Mouse (Mus musculus) heart, embryonic 11.5 days (tissue): ENCODE data around the gene Ddr2. TPM values are rescaled to one million over a fixed set of nuclear protein-coding genes. Genes with fewer than 3 reads are reported as not detected.

Experiments
- ATAC-seq: fragments of 200-750 bp; cut with Nextera tagmentation; replicated peaks from 2 replicates; pipeline ENCODE4 v1.8.0; 2017; ENCODE audit warnings: moderate library complexity; ENCODE audit not compliant: insufficient number of reproducible peaks, low FRiP score, low TSS enrichment
- H3K27ac ChIP-seq: fragments of 300-500 bp; sonication (generic); 2 replicates; pipeline ENCODE4 v1.5.1; 2014; ENCODE audit warnings: mild to moderate bottlenecking, low read depth, low read length
- H3K27me3 ChIP-seq: fragments of 300-500 bp; sonication (generic); 2 replicates; pipeline ENCODE4 v1.6.1; 2014; ENCODE audit warnings: mild to moderate bottlenecking, low read length, mixed read lengths; ENCODE audit not compliant: control insufficient read depth, insufficient read depth
- H3K36me3 ChIP-seq: fragments of 300-500 bp; sonication (generic); 2 replicates; pipeline ENCODE4 v1.6.1; 2014; ENCODE audit warnings: mild to moderate bottlenecking, low read length, moderate library complexity, mixed read lengths; ENCODE audit not compliant: control insufficient read depth, insufficient read depth
- H3K4me1 ChIP-seq: fragments of 300-500 bp; sonication (generic); 2 replicates; pipeline ENCODE4 v1.6.1; 2014; ENCODE audit warnings: low read length; ENCODE audit not compliant: control insufficient read depth, insufficient read depth
- H3K4me2 ChIP-seq: fragments of 300-500 bp; sonication (generic); 2 replicates; pipeline ENCODE4 v1.6.1; 2014; ENCODE audit warnings: mild to moderate bottlenecking, moderate library complexity
- H3K4me3 ChIP-seq: fragments of 300-500 bp; sonication (generic); 2 replicates; pipeline ENCODE4 v1.5.1; 2014; ENCODE audit warnings: low read depth, low read length
- H3K9ac ChIP-seq: fragments of 300-500 bp; sonication (generic); 2 replicates; pipeline ENCODE4 v1.6.1; 2014; ENCODE audit warnings: mild to moderate bottlenecking, low read depth, low read length, moderate library complexity
- H3K9me3 ChIP-seq: fragments of 300-500 bp; sonication (generic); replicated peaks from 2 replicates; pipeline ENCODE4 v1.6.1; 2016; ENCODE audit warnings: low read length; ENCODE audit not compliant: control insufficient read depth
- WGBS: fragments of 180-500 bp; shearing (Covaris S2); extraction: QIAGEN DNeasy Blood & Tissue Kit; methylation state at CpG from one replicate; pipeline ENCODE4 v1.1.7; 2014; ENCODE audit not compliant: insufficient replicate concordance; 5-methylcytosine and 5-hydroxymethylcytosine counted together
- polyA plus RNA-seq: library from polyadenylated mRNA; unstranded; fragments of >200 nt; fragmentation: Nextera tagmentation; extraction: Ambion mirVana; gene quantifications from 2 replicates; pipeline ENCODE4 v1.2.1, GENCODE M21; 2014

Ddr2 gene
- polyA plus RNA-seq, 1 experiment from 2014 or later, result 10.7 TPM

- Histone ChIP-seq H3K27ac (no peak overlapping the region), H3K27me3 (no peaks in the 10 kb centered on the region), H3K4me2 (no peak overlapping the region), H3K4me1 (peaks cover 6% of the 10 kb centered on the region; the same call in 1 of the 2 replicates), H3K36me3 (peaks cover 9% of the 10 kb centered on the region), H3K9ac (no peak overlapping the region), H3K4me3 (no peak overlapping the region), H3K9me3 (no peaks in the 10 kb centered on the region)
- no peak for ATAC-seq
- WGBS, result 51% methylated on average over 6 of the region's 6 CpGs
Measured at GRCm38 (mm10) chr1:170148536-170148935, 38.0 kb upstream of the Ddr2 start.

GRCm38 (mm10) chr1:170147651-170148448 lies 37.3 kb upstream of the Ddr2 start:
- H3K4me2 ChIP-seq, result no peak overlapping the region
- ATAC-seq, result no peak
- no peak overlapping the region for H3K27ac ChIP-seq
- peaks cover 11% of the 10 kb centered on the region for H3K36me3 ChIP-seq
- no peak overlapping the region for H3K9ac ChIP-seq
- no peaks in the 10 kb centered on the region for H3K9me3 ChIP-seq
- H3K4me1 ChIP-seq, result peaks cover 6% of the 10 kb centered on the region; the same call in 1 of the 2 replicates
- WGBS, result 79% methylated on average over 9 of the region's 9 CpGs
- H3K4me3 ChIP-seq, result no peak overlapping the region
- no peaks in the 10 kb centered on the region for H3K27me3 ChIP-seq

- H3K36me3 ChIP-seq, result peaks cover 11% of the 10 kb centered on the region
- no peak overlapping the region for H3K9ac ChIP-seq
- no peaks in the 10 kb centered on the region for H3K27me3 ChIP-seq
- no peak overlapping the region for H3K4me2 ChIP-seq
- H3K27ac ChIP-seq, result no peak overlapping the region
- H3K9me3 ChIP-seq, result no peaks in the 10 kb centered on the region
- no peak for ATAC-seq
- 89% methylated on average over 4 of the region's 4 CpGs for WGBS
- H3K4me3 ChIP-seq, result no peak overlapping the region
- peaks cover 6% of the 10 kb centered on the region; the same call in 1 of the 2 replicates for H3K4me1 ChIP-seq
Measured at GRCm38 (mm10) chr1:170145606-170146005, 35.0 kb upstream of the Ddr2 start.

- 95% methylated on average over 8 of the region's 8 CpGs for WGBS
- Histone ChIP-seq H3K27ac (no peak overlapping the region), H3K4me3 (no peak overlapping the region), H3K36me3 (0 out of 2 replicates have a peak, but pooled peaks cover 3% of the 10 kb centered on the region), H3K9me3 (no peaks in the 10 kb centered on the region), H3K27me3 (no peaks in the 10 kb centered on the region), H3K4me2 (no peak overlapping the region), H3K4me1 (no peaks in the 10 kb centered on the region), H3K9ac (no peak overlapping the region)
- no peak for ATAC-seq
Measured at GRCm38 (mm10) chr1:170142256-170142871, 31.8 kb upstream of the Ddr2 start.

- Histone ChIP-seq H3K4me2 (no peak overlapping the region), H3K9me3 (no peaks in the 10 kb centered on the region), H3K27ac (no peak overlapping the region), H3K4me3 (no peak overlapping the region), H3K9ac (no peak overlapping the region), H3K4me1 (no peaks in the 10 kb centered on the region), H3K27me3 (no peaks in the 10 kb centered on the region), H3K36me3 (0 out of 2 replicates have a peak, but pooled peaks cover 2% of the 10 kb centered on the region)
- WGBS, result 92% methylated on average over 5 of the region's 5 CpGs
- no peak for ATAC-seq
Measured at GRCm38 (mm10) chr1:170141626-170142025, 31.1 kb upstream of the Ddr2 start.

- no peak overlapping the region for H3K4me3 ChIP-seq
- ATAC-seq, result peak; percentile 69; the same call in 1 of the 2 replicates
- 21% methylated on average over 7 of the region's 7 CpGs for WGBS
- no peak overlapping the region for H3K9ac ChIP-seq
- no peaks in the 10 kb centered on the region for H3K36me3 ChIP-seq
- H3K4me1 ChIP-seq, result no peaks in the 10 kb centered on the region
- H3K4me2 ChIP-seq, result no peak overlapping the region
- no peaks in the 10 kb centered on the region for H3K27me3 ChIP-seq
- H3K27ac ChIP-seq, result no peak overlapping the region
- H3K9me3 ChIP-seq, result no peaks in the 10 kb centered on the region
Measured at GRCm38 (mm10) chr1:170136351-170137009, 25.9 kb upstream of the Ddr2 start.

- no peaks in the 10 kb centered on the region for H3K9me3 ChIP-seq
- no peak overlapping the region for H3K9ac ChIP-seq
- H3K4me3 ChIP-seq, result no peak overlapping the region
- H3K36me3 ChIP-seq, result no peaks in the 10 kb centered on the region
- ATAC-seq, result no peak
- H3K4me2 ChIP-seq, result no peak overlapping the region
- 80% methylated on average over 8 of the region's 8 CpGs for WGBS
- H3K27me3 ChIP-seq, result no peaks in the 10 kb centered on the region
- H3K4me1 ChIP-seq, result no peaks in the 10 kb centered on the region
- H3K27ac ChIP-seq, result no peak overlapping the region
Measured at GRCm38 (mm10) chr1:170134264-170134663, 23.7 kb upstream of the Ddr2 start.

GRCm38 (mm10) chr1:170130962-170131361 lies 20.4 kb upstream of the Ddr2 start:
- Histone ChIP-seq H3K27me3 (no peaks in the 10 kb centered on the region), H3K27ac (no peak overlapping the region), H3K4me1 (no peaks in the 10 kb centered on the region), H3K9ac (no peak overlapping the region), H3K4me2 (no peak overlapping the region), H3K9me3 (no peaks in the 10 kb centered on the region), H3K4me3 (no peak overlapping the region), H3K36me3 (no peaks in the 10 kb centered on the region)
- no peak for ATAC-seq
- WGBS, result 77% methylated on average over 3 of the region's 3 CpGs
